Mouse (Mus musculus) monocyte, adult 2 months (primary cell): ENCODE measurements around the gene Qrsl1.

Experiments used
- DNase-seq, 2 experiments: peaks; one replicate each; pipeline ENCODE4 v3.0.0; 2022; ENCODE audit warnings: low spot score in 2 of 2, low read depth in 1 of 2

The Qrsl1 gene

GRCm38 (mm10) chr10:43871458-43871857, 30.1 kb downstream of the Qrsl1 start:
- no peak for DNase-seq

- peak in 1 of 2 experiments; percentile 15 for DNase-seq
These were observed 30.8 kb downstream of the Qrsl1 start for GRCm38 (mm10) chr10:43870752-43871151.

- DNase-seq: no peak
These were observed 45.2 kb downstream of the Qrsl1 start for GRCm38 (mm10) chr10:43856351-43856750.

- DNase-seq: no peak
These were observed 45.6 kb downstream of the Qrsl1 start for GRCm38 (mm10) chr10:43855916-43856315.

GRCm38 (mm10) chr10:43851898-43852297, 49.6 kb downstream of the Qrsl1 start:
- no peak for DNase-seq

DNA sequence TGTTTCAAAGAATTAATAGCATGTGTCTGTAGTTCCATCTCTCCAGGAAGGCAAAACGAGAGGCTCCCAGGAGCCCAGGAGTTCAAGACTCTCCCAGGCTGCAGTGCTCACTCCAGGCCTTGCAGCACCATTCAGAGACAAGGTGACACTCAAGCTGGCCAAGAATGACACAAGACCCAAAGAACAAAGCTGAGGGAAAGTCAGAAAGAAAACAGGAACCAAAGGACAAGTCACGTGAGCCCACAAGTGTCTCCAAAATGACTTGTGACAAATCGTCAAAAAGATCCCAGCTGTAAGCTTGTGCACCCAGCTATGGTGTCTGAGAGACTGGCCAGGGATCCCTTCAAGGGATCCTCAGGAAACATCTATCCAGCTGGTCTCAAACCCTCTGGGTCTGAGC, 52.1 kb downstream of the Qrsl1 start:
- no peak for DNase-seq

DNA sequence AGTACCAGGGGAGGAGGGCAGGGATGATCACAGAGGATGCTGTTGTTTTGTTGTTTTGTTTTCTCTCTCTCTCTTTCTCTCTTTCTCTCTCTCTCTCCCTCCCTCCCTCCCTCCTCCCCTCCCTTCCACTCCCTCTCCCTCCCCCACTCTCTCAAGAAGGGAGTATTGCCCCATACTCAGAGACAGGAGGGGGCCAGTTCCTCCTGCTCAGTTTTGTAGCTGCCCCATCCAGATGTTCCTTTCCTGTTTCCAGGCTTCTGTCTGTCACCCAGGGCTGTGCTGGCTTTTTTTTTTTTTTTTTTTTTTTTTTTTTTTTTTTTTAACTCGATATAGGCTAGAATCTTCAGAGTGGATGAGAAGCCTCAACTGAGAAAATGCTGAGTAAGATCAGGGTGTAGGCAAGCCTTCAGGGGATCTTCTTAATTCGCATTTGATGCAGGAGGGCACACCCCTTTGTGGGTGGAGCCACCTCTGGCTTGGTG, 55.4 kb downstream of the Qrsl1 start:
- no peak for DNase-seq

GRCm38 (mm10) chr10:43845442-43845841, 56.1 kb downstream of the Qrsl1 start:
- no peak for DNase-seq

- no peak for DNase-seq
These were observed 60.1 kb downstream of the Qrsl1 start for GRCm38 (mm10) chr10:43841441-43841840.

DNA sequence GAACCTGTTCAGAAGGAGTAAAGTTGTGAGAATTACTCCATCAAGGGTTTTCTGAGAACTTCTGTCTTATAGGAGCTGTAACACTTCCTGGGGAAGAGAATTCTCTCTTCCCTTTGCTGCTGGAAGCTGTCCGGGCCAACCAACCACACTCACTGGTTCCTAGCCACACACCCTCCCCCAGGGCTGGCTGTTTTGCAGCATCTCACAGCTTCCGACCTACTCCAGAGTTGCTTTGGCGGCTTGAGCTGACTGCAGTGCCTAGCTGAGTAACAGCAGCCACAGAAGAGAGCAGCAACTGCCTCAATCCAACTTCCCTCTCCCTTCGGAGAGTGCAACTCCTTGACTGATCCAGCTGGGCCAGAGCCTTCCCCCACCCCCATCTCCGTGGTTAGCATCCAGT, 68.7 kb downstream of the Qrsl1 start:
- DNase-seq: no peak

DNA sequence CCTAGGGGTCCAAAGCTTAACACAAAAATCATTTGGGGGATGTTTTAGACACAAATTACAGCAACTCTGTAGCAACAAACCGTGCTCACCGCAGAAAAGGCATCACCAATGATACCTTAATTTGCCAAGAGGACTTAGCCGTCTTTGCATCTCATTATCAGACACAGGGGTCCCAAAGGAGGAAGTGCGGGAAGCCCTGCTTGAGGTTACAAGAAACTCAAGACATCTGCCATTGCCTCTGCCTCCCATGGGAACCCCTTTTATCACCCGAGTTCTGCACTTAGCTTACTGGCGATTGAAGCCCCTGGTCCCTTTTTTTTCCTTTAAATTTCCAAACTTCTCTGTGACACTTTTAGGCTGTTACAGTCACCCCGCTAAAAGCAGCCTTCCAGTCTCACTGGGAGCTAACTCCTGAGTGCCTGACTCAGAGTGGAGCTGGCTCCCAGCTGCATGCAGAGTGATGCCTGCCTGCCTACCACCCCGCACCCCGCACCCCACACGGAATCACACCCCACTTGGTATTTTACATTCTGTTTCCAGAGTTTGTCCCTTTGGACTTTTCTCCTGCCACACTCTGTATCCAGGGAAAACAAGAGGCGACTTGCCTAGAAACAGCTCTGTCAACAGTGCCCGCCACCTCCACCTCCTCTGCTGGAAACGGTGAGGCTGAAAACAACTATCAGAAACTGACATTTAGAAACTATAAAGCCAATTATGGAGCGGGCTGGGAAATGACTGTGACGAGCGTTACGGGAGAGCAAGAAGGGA, 71.1 kb downstream of the Qrsl1 start:
- no peak for DNase-seq

DNA sequence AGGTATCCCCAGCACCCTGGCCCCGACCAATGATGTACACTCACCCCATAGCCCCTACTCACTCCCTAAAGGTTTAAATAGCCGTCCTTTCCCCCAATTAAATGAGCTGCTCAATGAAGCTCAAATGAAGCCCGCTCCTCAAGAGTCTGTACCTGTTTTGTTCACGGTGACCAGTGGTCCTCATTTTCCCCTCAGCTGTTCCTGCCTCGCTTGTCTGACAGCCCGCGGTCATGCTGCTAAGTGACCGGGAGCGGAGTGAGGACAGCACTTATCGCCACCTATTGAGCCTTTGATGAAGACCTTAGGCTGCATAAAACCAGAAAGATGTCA, 72.9 kb downstream of the Qrsl1 start:
- DNase-seq: no peak

- no peak for DNase-seq
These were observed 73.4 kb downstream of the Qrsl1 start for GRCm38 (mm10) chr10:43827958-43828685.

- no peak for DNase-seq
These were observed 74.5 kb downstream of the Qrsl1 start for GRCm38 (mm10) chr10:43826773-43827621.

- DNase-seq: no peak
These were observed 75.8 kb downstream of the Qrsl1 start for GRCm38 (mm10) chr10:43825696-43826095.

DNA sequence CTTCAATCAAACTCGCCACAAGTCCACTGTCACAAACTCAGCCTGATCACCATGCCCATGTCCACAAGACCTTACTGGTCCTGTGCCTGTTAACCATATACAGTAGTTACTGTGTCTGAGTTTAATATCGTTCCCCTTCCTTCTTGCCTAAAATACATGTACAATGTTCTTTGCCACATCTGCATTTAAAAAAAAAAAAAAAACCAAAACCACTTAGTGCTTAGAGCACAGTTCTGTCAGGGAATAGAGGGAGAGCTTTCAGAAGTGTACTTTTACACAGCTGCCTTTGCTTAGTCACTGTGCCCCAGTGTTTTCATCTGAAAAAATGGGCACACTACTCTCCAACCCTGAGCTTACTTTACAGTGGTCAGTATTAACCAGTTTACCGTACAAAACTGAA, 76.8 kb downstream of the Qrsl1 start:
- DNase-seq: no peak
